Mouse (Mus musculus) megakaryocyte, embryonic 14.5 days (primary cell): ENCODE data around the gene Sac3d1. TPM values are rescaled to one million over a fixed set of nuclear protein-coding genes. Genes with fewer than 3 reads are reported as not detected.

Source experiments
- H3K27me3 ChIP-seq: replicated peaks from 2 replicates; pipeline ENCODE3; 2012; ENCODE audit warnings: inconsistent platforms
- H3K36me3 ChIP-seq: replicated peaks from 2 replicates; pipeline ENCODE3; 2012; ENCODE audit warnings: low read length, inconsistent platforms, mixed read lengths
- H3K4me1 ChIP-seq: 2 replicates; pipeline ENCODE4 v1.6.1; 2012; ENCODE audit warnings: inconsistent platforms
- H3K4me3 ChIP-seq: replicated peaks from 2 replicates; pipeline ENCODE3; 2012; ENCODE audit warnings: moderate library complexity, mild to moderate bottlenecking, inconsistent platforms
- H3K9me3 ChIP-seq: 2 replicates; pipeline ENCODE4 v1.6.1; 2012; ENCODE audit warnings: inconsistent platforms
- FLI1 ChIP-seq: IDR thresholded peaks from 2 replicates; pipeline ENCODE4 v1.6.1; 2012; ENCODE audit warnings: low read length, inconsistent platforms, mixed read lengths
- GATA1 ChIP-seq: IDR thresholded peaks from 3 replicates; pipeline ENCODE4 v1.6.1; 2012; ENCODE audit warnings: mixed read lengths, low read length, inconsistent platforms, borderline replicate concordance
- polyA plus RNA-seq: library from polyadenylated mRNA; stranded (reverse); fragments of >175 nt; gene quantifications from 2 replicates; pipeline ENCODE4 v1.2.3, GENCODE M21; 2012; ENCODE audit warnings: low replicate concordance; ENCODE audit not compliant: insufficient read depth

Gene Sac3d1
- polyA plus RNA-seq = 66.7 and 124 TPM in 2 replicates

- Histone ChIP-seq H3K4me3 (peak within 1 kb of the TSS; percentile 98), H3K36me3 (peaks cover 69% of the 10 kb centered on the region), H3K9me3 (no peaks in the 10 kb centered on the region), H3K27me3 (no peaks in the 10 kb centered on the region), H3K4me1 (peaks cover 51% of the 10 kb centered on the region)
- TF ChIP-seq FLI1 (no peak), GATA1 (no peak)
Observed at GRCm38 (mm10) chr19:6117986-6118676, at the start of gene Sac3d1. Gene Sac3d1, minus strand, starts transcription at chr19:6118650.

- peaks cover 49% of the 10 kb centered on the region for H3K27me3 ChIP-seq
- peaks cover 10% of the 10 kb centered on the region for H3K4me1 ChIP-seq
- no peak overlapping the region for H3K4me3 ChIP-seq
- no peak for TF ChIP-seq GATA1
- TF ChIP-seq FLI1 = no peak
- H3K36me3 ChIP-seq = no peaks in the 10 kb centered on the region
- peaks cover 6% of the 10 kb centered on the region for H3K9me3 ChIP-seq
Observed at GRCm38 (mm10) chr19:6166750-6167149, 48.3 kb upstream of the Sac3d1 start.

GRCm38 (mm10) chr19:6163872-6164547 lies 45.6 kb upstream of the Sac3d1 start:
- H3K4me3 ChIP-seq = peak overlapping the region; percentile 80
- no peaks in the 10 kb centered on the region for H3K36me3 ChIP-seq
- peaks cover 49% of the 10 kb centered on the region for H3K27me3 ChIP-seq
- peaks cover 10% of the 10 kb centered on the region for H3K4me1 ChIP-seq
- peaks cover 6% of the 10 kb centered on the region for H3K9me3 ChIP-seq
- TF ChIP-seq GATA1 = no peak
- TF ChIP-seq FLI1 = no peak

- peaks cover 50% of the 10 kb centered on the region for H3K27me3 ChIP-seq
- H3K4me3 ChIP-seq = peak overlapping the region; percentile 82
- no peak for TF ChIP-seq GATA1
- TF ChIP-seq FLI1 = no peak
- H3K9me3 ChIP-seq = peaks cover 3% of the 10 kb centered on the region
- no peaks in the 10 kb centered on the region for H3K36me3 ChIP-seq
- H3K4me1 ChIP-seq = peaks cover 15% of the 10 kb centered on the region
Observed at GRCm38 (mm10) chr19:6157220-6157619, 38.8 kb upstream of the Sac3d1 start.

- H3K4me1 ChIP-seq = peaks cover 15% of the 10 kb centered on the region
- TF ChIP-seq FLI1 (no peak), GATA1 (no peak)
- peaks cover 49% of the 10 kb centered on the region for H3K27me3 ChIP-seq
- peaks cover 12% of the 10 kb centered on the region for H3K9me3 ChIP-seq
- no peak overlapping the region for H3K4me3 ChIP-seq
- no peaks in the 10 kb centered on the region for H3K36me3 ChIP-seq
Observed at GRCm38 (mm10) chr19:6156372-6156771, 37.9 kb upstream of the Sac3d1 start.

- Histone ChIP-seq H3K9me3 (peaks cover 20% of the 10 kb centered on the region), H3K4me3 (no peak overlapping the region), H3K4me1 (peaks cover 15% of the 10 kb centered on the region), H3K27me3 (peaks cover 54% of the 10 kb centered on the region), H3K36me3 (no peaks in the 10 kb centered on the region)
- no peak for TF ChIP-seq GATA1
- TF ChIP-seq FLI1 = no peak
Observed at GRCm38 (mm10) chr19:6155174-6155573, 36.7 kb upstream of the Sac3d1 start.

GRCm38 (mm10) chr19:6144842-6145241 lies 26.4 kb upstream of the Sac3d1 start:
- Histone ChIP-seq H3K9me3 (no peaks in the 10 kb centered on the region), H3K36me3 (no peaks in the 10 kb centered on the region), H3K27me3 (peaks cover 37% of the 10 kb centered on the region), H3K4me1 (peaks cover 15% of the 10 kb centered on the region), H3K4me3 (no peak overlapping the region)
- TF ChIP-seq GATA1 = no peak
- TF ChIP-seq FLI1 = no peak

- H3K27me3 ChIP-seq = peaks cover 18% of the 10 kb centered on the region
- H3K4me1 ChIP-seq = peaks cover 32% of the 10 kb centered on the region
- H3K9me3 ChIP-seq = no peaks in the 10 kb centered on the region
- TF ChIP-seq FLI1 = no peak
- no peak for TF ChIP-seq GATA1
- H3K4me3 ChIP-seq = peak within 1 kb of the TSS; percentile 100
- H3K36me3 ChIP-seq = peaks cover 22% of the 10 kb centered on the region
Observed at GRCm38 (mm10) chr19:6141394-6141749, 22.9 kb upstream of the Sac3d1 start, which contains the start of gene Arl2. Gene Arl2, minus strand, starts transcription at chr19:6141548.

GRCm38 (mm10) chr19:6140678-6141393 lies 22.4 kb upstream of the Sac3d1 start, which contains the start of gene Batf2:
Gene Batf2, plus strand, starts transcription at chr19:6140983.
- Histone ChIP-seq H3K27me3 (peaks cover 14% of the 10 kb centered on the region), H3K4me1 (peaks cover 32% of the 10 kb centered on the region), H3K9me3 (no peaks in the 10 kb centered on the region), H3K36me3 (peaks cover 27% of the 10 kb centered on the region), H3K4me3 (peak within 1 kb of the TSS; percentile 100)
- TF ChIP-seq FLI1 = no peak
- no peak for TF ChIP-seq GATA1
